Mouse (Mus musculus) hindbrain, embryonic 15.5 days (tissue): ENCODE measurements around the gene Pkd1. TPM values are rescaled to one million over a fixed set of nuclear protein-coding genes. Genes with fewer than 3 reads are reported as not detected.

Experiments
- ATAC-seq: fragments of 200-750 bp; cut with Nextera tagmentation; 2 replicates; pipeline ENCODE4 v1.8.0; 2017; ENCODE audit warnings: low read depth, moderate number of reproducible peaks, moderate TSS enrichment; ENCODE audit not compliant: low FRiP score
- H3K27ac ChIP-seq: fragments of 300-500 bp; sonication (generic); replicated peaks from 2 replicates; pipeline ENCODE4 v1.5.1; 2015; ENCODE audit warnings: mild to moderate bottlenecking, inconsistent platforms
- H3K27me3 ChIP-seq: fragments of 300-500 bp; sonication (generic); 2 replicates; pipeline ENCODE4 v1.6.1; 2015; ENCODE audit warnings: control low read depth, inconsistent platforms
- H3K36me3 ChIP-seq: fragments of 300-500 bp; sonication (generic); 2 replicates; pipeline ENCODE4 v1.6.1; 2015; ENCODE audit warnings: control low read depth, inconsistent platforms
- H3K4me1 ChIP-seq: fragments of 300-500 bp; sonication (generic); replicated peaks from 2 replicates; pipeline ENCODE4 v1.6.1; 2015; ENCODE audit warnings: control low read depth, inconsistent platforms
- H3K4me2 ChIP-seq: fragments of 300-500 bp; sonication (generic); 2 replicates; pipeline ENCODE4 v1.6.1; 2015; ENCODE audit warnings: moderate library complexity, mild to moderate bottlenecking, inconsistent platforms
- H3K4me3 ChIP-seq: fragments of 300-500 bp; sonication (generic); 2 replicates; pipeline ENCODE4 v1.5.1; 2015; ENCODE audit warnings: mild to moderate bottlenecking, inconsistent platforms
- H3K9ac ChIP-seq: fragments of 300-500 bp; sonication (generic); 2 replicates; pipeline ENCODE4 v1.6.1; 2015; ENCODE audit warnings: inconsistent platforms
- H3K9me3 ChIP-seq: fragments of 300-500 bp; sonication (generic); 2 replicates; pipeline ENCODE4 v1.6.1; 2016; ENCODE audit warnings: control low read depth, inconsistent platforms
- WGBS: fragments of 180-500 bp; shearing (Covaris S2); methylation state at CpG from one replicate; pipeline ENCODE4 v1.1.7; 2015; 5-methylcytosine and 5-hydroxymethylcytosine counted together
- microRNA-seq: library from miRNA; unstranded; fragments of <30 nt; microRNA quantifications from one replicate; pipeline ENCODE4, GENCODE M21; 2016
- polyA plus RNA-seq: library from polyadenylated mRNA; unstranded; fragments of >200 nt; fragmentation: Nextera tagmentation; extraction: Ambion mirVana; gene quantifications from 2 replicates; pipeline ENCODE4 v1.2.1, GENCODE M21; 2015

Pkd1 gene
- polyA plus RNA-seq, 1 experiment from 2014 or later = 22.6 TPM

DNA sequence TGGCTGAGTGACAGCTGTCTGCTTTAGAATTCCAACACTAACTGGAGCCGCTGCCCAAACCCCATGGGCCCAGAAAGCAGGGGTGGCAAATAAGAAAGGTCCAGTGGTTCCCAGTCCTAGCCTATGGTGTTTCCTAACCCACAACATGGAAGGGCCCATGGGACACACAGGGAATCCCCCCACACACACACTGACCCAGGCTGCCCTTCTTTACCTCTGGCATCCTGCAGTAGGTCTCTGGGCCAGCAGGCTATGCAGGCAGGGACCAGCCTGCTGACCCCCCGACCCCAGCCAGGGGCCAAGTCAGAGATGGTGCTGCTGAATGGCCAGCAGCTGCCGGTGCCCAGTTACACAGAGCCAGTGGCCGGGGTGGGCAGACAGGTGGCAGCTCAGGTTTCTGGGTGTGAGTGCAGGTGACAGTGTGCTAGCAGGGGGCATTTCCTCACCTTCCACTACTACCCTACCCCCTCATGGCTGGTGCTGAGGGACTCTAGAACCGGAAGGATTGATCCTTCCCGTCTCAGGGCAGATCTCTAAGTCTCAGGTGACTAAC is 93.2 kb downstream of the Pkd1 start:
- H3K4me1 ChIP-seq = 0 out of 2 replicates have a peak, but pooled peaks cover 2% of the 10 kb centered on the region
- H3K27ac ChIP-seq = no peak overlapping the region
- no peak overlapping the region for H3K4me3 ChIP-seq
- no peak overlapping the region for H3K4me2 ChIP-seq
- peaks cover 11% of the 10 kb centered on the region; the same call in 1 of the 2 replicates for H3K36me3 ChIP-seq
- ATAC-seq = no peak
- H3K9ac ChIP-seq = no peak overlapping the region
- WGBS = 86% methylated on average over 6 of the region's 6 CpGs
- no peaks in the 10 kb centered on the region for H3K27me3 ChIP-seq
- no peaks in the 10 kb centered on the region for H3K9me3 ChIP-seq

GRCm38 (mm10) chr17:24644030-24644715 is 94.5 kb downstream of the Pkd1 start:
- Histone ChIP-seq H3K9me3 (no peaks in the 10 kb centered on the region), H3K4me3 (no peak overlapping the region), H3K9ac (no peak overlapping the region; the same call in 1 of the 2 replicates), H3K4me2 (no peak overlapping the region; the same call in 1 of the 2 replicates), H3K4me1 (peaks cover 2% of the 10 kb centered on the region; the same call in 1 of the 2 replicates), H3K36me3 (peaks cover 11% of the 10 kb centered on the region; the same call in 1 of the 2 replicates), H3K27me3 (no peaks in the 10 kb centered on the region), H3K27ac (peak overlapping the region; percentile 27)
- 55% methylated on average over 6 of the region's 7 CpGs for WGBS
- no peak for ATAC-seq

- H3K4me3 ChIP-seq = no peak overlapping the region
- no peaks in the 10 kb centered on the region for H3K9me3 ChIP-seq
- H3K27ac ChIP-seq = peak overlapping the region; percentile 38
- H3K36me3 ChIP-seq = peaks cover 5% of the 10 kb centered on the region; the same call in 1 of the 2 replicates
- no peak overlapping the region for H3K9ac ChIP-seq
- H3K27me3 ChIP-seq = no peaks in the 10 kb centered on the region
- WGBS = 78% methylated on average over 9 of the region's 9 CpGs
- no peak for ATAC-seq
- peaks cover 10% of the 10 kb centered on the region; the same call in 1 of the 2 replicates for H3K4me1 ChIP-seq
- no peak overlapping the region for H3K4me2 ChIP-seq
Observed at GRCm38 (mm10) chr17:24644875-24645721, 95.5 kb downstream of the Pkd1 start.

GRCm38 (mm10) chr17:24645916-24646315 is 96.3 kb downstream of the Pkd1 start:
- no peak for ATAC-seq
- Histone ChIP-seq H3K4me1 (peaks cover 17% of the 10 kb centered on the region), H3K27me3 (no peaks in the 10 kb centered on the region), H3K27ac (peak overlapping the region; percentile 38; the same call in 1 of the 2 replicates), H3K36me3 (peaks cover 2% of the 10 kb centered on the region; the same call in 1 of the 2 replicates), H3K4me2 (no peak overlapping the region), H3K9ac (no peak overlapping the region), H3K4me3 (no peak overlapping the region), H3K9me3 (no peaks in the 10 kb centered on the region)
- 82% methylated on average over 3 of the region's 3 CpGs for WGBS

Small RNA genes within 50 kb of the gene (microRNA-seq; reads per million reads assigned to microRNA genes)
- 0.65 reads per million for gene Gm24589

Other genes with a start within 250 kb of the Pkd1 start
- gene Abca17, start 198.8 kb upstream of the Pkd1 start, polyA plus RNA-seq = 0.48 and 1.1 TPM in 2 replicates
- gene Abca3, start 197.9 kb upstream of the Pkd1 start, polyA plus RNA-seq = 31.0 and 31.9 TPM in 2 replicates
- 301 and 335 TPM in 2 replicates for gene Rnps1, start 135.3 kb upstream of the Pkd1 start, polyA plus RNA-seq
- 48.0 and 51.5 TPM in 2 replicates for gene Eci1, start 123.2 kb upstream of the Pkd1 start, polyA plus RNA-seq
- gene Dnase1l2, start 106.7 kb upstream of the Pkd1 start, polyA plus RNA-seq = 6.8 and 7.2 TPM in 2 replicates
- gene E4f1, start 79.5 kb upstream of the Pkd1 start, polyA plus RNA-seq = 46.7 and 50.5 TPM in 2 replicates
- gene Pgp, start 79.4 kb upstream of the Pkd1 start, polyA plus RNA-seq = 72.6 and 75.6 TPM in 2 replicates
- 0.34 and 0.77 TPM in 2 replicates for gene Bricd5, start 76.0 kb upstream of the Pkd1 start, polyA plus RNA-seq
- gene Mlst8, start 70.8 kb upstream of the Pkd1 start, polyA plus RNA-seq = 35.4 and 36.0 TPM in 2 replicates
- gene Caskin1, start 61.2 kb upstream of the Pkd1 start, polyA plus RNA-seq = 51.4 and 55.0 TPM in 2 replicates
- gene Traf7, start 21.9 kb upstream of the Pkd1 start, polyA plus RNA-seq = 88.7 and 91.0 TPM in 2 replicates
- 6.3 and 8.2 TPM in 2 replicates for gene Rab26, start 15.6 kb upstream of the Pkd1 start, polyA plus RNA-seq
- 71.7 and 81.0 TPM in 2 replicates for gene Tsc2, start 82.8 kb downstream of the Pkd1 start, polyA plus RNA-seq
- gene Nthl1, start 82.8 kb downstream of the Pkd1 start, polyA plus RNA-seq = 11.4 and 11.6 TPM in 2 replicates
- 55.5 and 57.0 TPM in 2 replicates for gene Slc9a3r2, start 100.5 kb downstream of the Pkd1 start, polyA plus RNA-seq
- gene Npw, start 108.6 kb downstream of the Pkd1 start, polyA plus RNA-seq = 0.31 and 0.54 TPM in 2 replicates
- gene Zfp598, start 119.9 kb downstream of the Pkd1 start, polyA plus RNA-seq = 20.6 and 24.5 TPM in 2 replicates
- gene Syngr3, start 140.1 kb downstream of the Pkd1 start, polyA plus RNA-seq = 234 and 241 TPM in 2 replicates
- 36.5 and 36.6 TPM in 2 replicates for gene Gfer, start 146.3 kb downstream of the Pkd1 start, polyA plus RNA-seq
- gene Noxo1, start 146.4 kb downstream of the Pkd1 start, polyA plus RNA-seq = 1.5 and 2.3 TPM in 2 replicates
- 64.2 and 64.9 TPM in 2 replicates for gene Tbl3, start 157.8 kb downstream of the Pkd1 start, polyA plus RNA-seq
- gene Rnf151, start 168.2 kb downstream of the Pkd1 start, polyA plus RNA-seq = not detected in 2 replicates
- 753 and 774 TPM in 2 replicates for gene Rps2, start 168.3 kb downstream of the Pkd1 start, polyA plus RNA-seq
- 290 TPM in 2 replicates for gene Ndufb10, start 174.6 kb downstream of the Pkd1 start, polyA plus RNA-seq
- 0.22 TPM in 1 of 2 replicates, not detected in the other for gene Rpl3l, start 178.0 kb downstream of the Pkd1 start, polyA plus RNA-seq
- gene Msrb1, start 186.8 kb downstream of the Pkd1 start, polyA plus RNA-seq = 19.4 and 20.8 TPM in 2 replicates
- gene Hs3st6, start 203.2 kb downstream of the Pkd1 start, polyA plus RNA-seq = 0.30 and 0.33 TPM in 2 replicates